Mouse (Mus musculus): ENCODE data around the gene Mknk1. TPM values are rescaled to one million over a fixed set of nuclear protein-coding genes. Genes with fewer than 3 reads are reported as not detected.

The Mknk1 gene
- polyA plus RNA-seq (2015; fragmentation: Nextera tagmentation; extraction: Ambion mirVana): 25.9 and 32.2 TPM in 2 replicates

- Histone ChIP-seq H3K9me3 (no peaks in the 10 kb centered on the region), H3K27ac (peak within 1 kb of the TSS; percentile 44; the same call in 1 of the 2 replicates), H3K4me3 (peak within 1 kb of the TSS; percentile 71), H3K4me1 (peaks cover 15% of the 10 kb centered on the region), H3K27me3 (0 out of 2 replicates have a peak, but pooled peaks cover 3% of the 10 kb centered on the region), H3K4me2 (peak within 1 kb of the TSS; percentile 72), H3K9ac (peak within 1 kb of the TSS; percentile 80), H3K36me3 (peaks cover 11% of the 10 kb centered on the region)
- 3% methylated on average over 51 of the region's 51 CpGs for WGBS
- ATAC-seq (ENCODE audit: insufficient number of reproducible peaks, insufficient read depth, low FRiP score, low TSS enrichment, low read depth): peak; percentile 89
Observed at GRCm38 (mm10) chr4:115838696-115839641, at the start of gene Mknk1. Gene Mknk1 (plus strand): TSS chr4:115839198.

- no peak overlapping the region for H3K27ac ChIP-seq
- no peak overlapping the region for H3K4me2 ChIP-seq
- H3K4me1 ChIP-seq: peaks cover 2% of the 10 kb centered on the region
- H3K27me3 ChIP-seq: no peaks in the 10 kb centered on the region
- H3K9me3 ChIP-seq: no peaks in the 10 kb centered on the region
- ATAC-seq (ENCODE audit: insufficient number of reproducible peaks, insufficient read depth, low FRiP score, low TSS enrichment, low read depth): no peak
- H3K36me3 ChIP-seq: peaks cover 48% of the 10 kb centered on the region
- H3K4me3 ChIP-seq: no peak overlapping the region
- H3K9ac ChIP-seq: no peak overlapping the region
- 84% methylated on average over 3 of the region's 3 CpGs for WGBS
Observed at GRCm38 (mm10) chr4:115790864-115791263, 48.1 kb upstream of the Mknk1 start.

- 85% methylated on average over 3 of the region's 3 CpGs for WGBS
- peaks cover 71% of the 10 kb centered on the region for H3K36me3 ChIP-seq
- no peak for ATAC-seq (ENCODE audit: insufficient number of reproducible peaks, insufficient read depth, low FRiP score, low TSS enrichment, low read depth)
- H3K4me3 ChIP-seq: no peak overlapping the region
- H3K27me3 ChIP-seq: no peaks in the 10 kb centered on the region
- no peaks in the 10 kb centered on the region for H3K9me3 ChIP-seq
- no peak overlapping the region for H3K4me2 ChIP-seq
- no peak overlapping the region for H3K27ac ChIP-seq
- no peaks in the 10 kb centered on the region for H3K4me1 ChIP-seq
- H3K9ac ChIP-seq: no peak overlapping the region
Observed at GRCm38 (mm10) chr4:115795360-115795759, 43.6 kb upstream of the Mknk1 start.

- Histone ChIP-seq H3K9ac (no peak overlapping the region), H3K4me2 (no peak overlapping the region), H3K4me3 (no peak overlapping the region), H3K27me3 (no peaks in the 10 kb centered on the region), H3K9me3 (no peaks in the 10 kb centered on the region), H3K4me1 (no peaks in the 10 kb centered on the region), H3K27ac (no peak overlapping the region), H3K36me3 (peaks cover 62% of the 10 kb centered on the region)
- no peak for ATAC-seq (ENCODE audit: insufficient number of reproducible peaks, insufficient read depth, low FRiP score, low TSS enrichment, low read depth)
- WGBS: 77% methylated on average over 3 of the region's 3 CpGs
Observed at GRCm38 (mm10) chr4:115799981-115800380, 39.0 kb upstream of the Mknk1 start.

GRCm38 (mm10) chr4:115812326-115812725, 26.7 kb upstream of the Mknk1 start:
- no peak overlapping the region for H3K27ac ChIP-seq
- ATAC-seq (ENCODE audit: insufficient number of reproducible peaks, insufficient read depth, low FRiP score, low TSS enrichment, low read depth): no peak
- H3K4me3 ChIP-seq: no peak overlapping the region
- H3K4me2 ChIP-seq: no peak overlapping the region
- no peaks in the 10 kb centered on the region for H3K27me3 ChIP-seq
- H3K4me1 ChIP-seq: no peaks in the 10 kb centered on the region
- H3K36me3 ChIP-seq: peaks cover 42% of the 10 kb centered on the region
- H3K9ac ChIP-seq: no peak overlapping the region
- H3K9me3 ChIP-seq: no peaks in the 10 kb centered on the region
- WGBS: 88% methylated on average over 4 of the region's 4 CpGs

- Histone ChIP-seq H3K4me3 (no peak overlapping the region), H3K27ac (no peak overlapping the region), H3K9ac (no peak overlapping the region), H3K4me1 (no peaks in the 10 kb centered on the region), H3K27me3 (no peaks in the 10 kb centered on the region), H3K9me3 (no peaks in the 10 kb centered on the region), H3K36me3 (peaks cover 53% of the 10 kb centered on the region), H3K4me2 (no peak overlapping the region)
- ATAC-seq (ENCODE audit: insufficient number of reproducible peaks, insufficient read depth, low FRiP score, low TSS enrichment, low read depth): no peak
- WGBS: 86% methylated on average over 5 of the region's 5 CpGs
Observed at GRCm38 (mm10) chr4:115815606-115816005, 23.4 kb upstream of the Mknk1 start.

GRCm38 (mm10) chr4:115820199-115820598, 18.8 kb upstream of the Mknk1 start:
- Histone ChIP-seq H3K4me2 (no peak overlapping the region), H3K27ac (no peak overlapping the region), H3K36me3 (peaks cover 25% of the 10 kb centered on the region), H3K4me1 (peaks cover 8% of the 10 kb centered on the region; the same call in 1 of the 2 replicates), H3K4me3 (no peak overlapping the region), H3K9me3 (no peaks in the 10 kb centered on the region), H3K27me3 (no peaks in the 10 kb centered on the region), H3K9ac (no peak overlapping the region)
- no peak for ATAC-seq (ENCODE audit: insufficient number of reproducible peaks, insufficient read depth, low FRiP score, low TSS enrichment, low read depth)
- 62% methylated on average over 3 of the region's 3 CpGs for WGBS

- no peak overlapping the region for H3K27ac ChIP-seq
- H3K9me3 ChIP-seq: no peaks in the 10 kb centered on the region
- H3K4me2 ChIP-seq: no peak overlapping the region
- 68% methylated on average over 3 of the region's 3 CpGs for WGBS
- H3K36me3 ChIP-seq: peaks cover 17% of the 10 kb centered on the region
- H3K27me3 ChIP-seq: no peaks in the 10 kb centered on the region
- no peak overlapping the region for H3K4me3 ChIP-seq
- peaks cover 8% of the 10 kb centered on the region; the same call in 1 of the 2 replicates for H3K4me1 ChIP-seq
- no peak overlapping the region for H3K9ac ChIP-seq
- ATAC-seq (ENCODE audit: insufficient number of reproducible peaks, insufficient read depth, low FRiP score, low TSS enrichment, low read depth): no peak
Observed at GRCm38 (mm10) chr4:115820944-115821343, 18.1 kb upstream of the Mknk1 start.

GRCm38 (mm10) chr4:115821431-115821830, 17.6 kb upstream of the Mknk1 start:
- Histone ChIP-seq H3K36me3 (peaks cover 12% of the 10 kb centered on the region), H3K4me3 (no peak overlapping the region), H3K4me2 (no peak overlapping the region), H3K27me3 (no peaks in the 10 kb centered on the region), H3K4me1 (peaks cover 8% of the 10 kb centered on the region; the same call in 1 of the 2 replicates), H3K9ac (no peak overlapping the region), H3K9me3 (no peaks in the 10 kb centered on the region), H3K27ac (no peak overlapping the region)
- ATAC-seq (ENCODE audit: insufficient number of reproducible peaks, insufficient read depth, low FRiP score, low TSS enrichment, low read depth): no peak

GRCm38 (mm10) chr4:115821928-115822327, 17.1 kb upstream of the Mknk1 start:
- Histone ChIP-seq H3K36me3 (peaks cover 12% of the 10 kb centered on the region), H3K9me3 (no peaks in the 10 kb centered on the region), H3K4me1 (peaks cover 8% of the 10 kb centered on the region; the same call in 1 of the 2 replicates), H3K9ac (no peak overlapping the region), H3K27ac (no peak overlapping the region), H3K4me2 (no peak overlapping the region), H3K27me3 (no peaks in the 10 kb centered on the region), H3K4me3 (no peak overlapping the region)
- WGBS: 72% methylated on average over 3 of the region's 3 CpGs
- no peak for ATAC-seq (ENCODE audit: insufficient number of reproducible peaks, insufficient read depth, low FRiP score, low TSS enrichment, low read depth)

GRCm38 (mm10) chr4:115824178-115824577, 14.8 kb upstream of the Mknk1 start:
- Histone ChIP-seq H3K4me2 (no peak overlapping the region), H3K36me3 (peaks cover 5% of the 10 kb centered on the region), H3K4me1 (peaks cover 17% of the 10 kb centered on the region), H3K27me3 (0 out of 2 replicates have a peak, but pooled peaks cover 4% of the 10 kb centered on the region), H3K4me3 (no peak overlapping the region), H3K9me3 (no peaks in the 10 kb centered on the region), H3K9ac (0 out of 2 replicates have a peak overlapping the region, but pooled peaks have one; percentile 12), H3K27ac (no peak overlapping the region)
- ATAC-seq (ENCODE audit: insufficient number of reproducible peaks, insufficient read depth, low FRiP score, low TSS enrichment, low read depth): no peak
- 53% methylated on average over 2 of the region's 2 CpGs for WGBS

- H3K27me3 ChIP-seq: peaks cover 8% of the 10 kb centered on the region; the same call in 1 of the 2 replicates
- no peak overlapping the region for H3K9ac ChIP-seq
- no peak overlapping the region for H3K4me2 ChIP-seq
- H3K4me3 ChIP-seq: no peak overlapping the region
- 85% methylated on average over 2 of the region's 2 CpGs for WGBS
- H3K9me3 ChIP-seq: no peaks in the 10 kb centered on the region
- no peak for ATAC-seq (ENCODE audit: insufficient number of reproducible peaks, insufficient read depth, low FRiP score, low TSS enrichment, low read depth)
- no peak overlapping the region for H3K27ac ChIP-seq
- no peaks in the 10 kb centered on the region for H3K36me3 ChIP-seq
- H3K4me1 ChIP-seq: peaks cover 17% of the 10 kb centered on the region
Observed at GRCm38 (mm10) chr4:115825271-115825670, 13.7 kb upstream of the Mknk1 start.

Measured in embryonic facial prominence, embryonic 13.5 days (tissue).